In genomic region chr6:97993507-97993906, GRCm38 (mm10) we compare ENCODE assay signal across 13 mouse cellular contexts.
"Had no signal": no experiment of that assay in that cellular context is flagged by ENCODE, and none has a peak within 500 bp of the region (broad histone marks: within the 10 kb centered on the region; RNA-seq: fewer than 3 reads in every experiment).

No protein-coding gene starts in this region.

- ATAC-seq: liver, postnatal 0 days; lung, postnatal 0 days; midbrain, embryonic 13.5 days; midbrain, embryonic 15.5 days had no signal

- DNase-seq: liver, postnatal 0 days; lung, adult 2 months; lung, postnatal 14 days; lung, postnatal 36 days; retina, postnatal 1 day; right cerebral cortex, adult 18-20 months; right cerebral cortex, postnatal 4 days; thymus, adult 18-20 months; thymus, postnatal 14 days; thymus, postnatal 36 days had no signal
